Mouse (Mus musculus): ENCODE results near the gene Olfr1378. TPM values are rescaled to one million over a fixed set of nuclear protein-coding genes. Genes with fewer than 3 reads are reported as not detected.

The Olfr1378 gene
- not detected for polyA plus RNA-seq (2017; shearing (Covaris generic))

DNA sequence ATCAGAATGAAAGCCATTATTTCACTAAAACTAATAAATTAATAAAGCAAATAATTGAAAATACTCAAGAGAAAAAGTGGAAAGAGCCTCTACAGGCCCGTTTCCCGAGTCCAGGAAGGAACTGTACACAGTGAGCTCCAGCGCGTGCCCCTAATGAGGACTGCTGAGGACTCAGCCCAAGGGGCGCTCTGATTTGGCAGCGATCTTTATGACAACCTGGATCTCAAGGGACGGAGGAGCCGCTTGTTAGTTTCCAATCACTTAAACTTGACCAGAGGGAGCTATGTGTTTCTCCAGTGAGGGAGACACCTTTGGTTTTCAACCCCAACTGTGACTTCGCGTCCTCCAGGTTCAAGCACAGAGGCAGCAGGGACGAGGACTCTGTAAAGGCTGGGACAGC, at the start of gene Olfr1378:
Gene Olfr1378, plus strand, starts transcription at position 301 of the 400 bp plus-strand sequence.

DNA sequence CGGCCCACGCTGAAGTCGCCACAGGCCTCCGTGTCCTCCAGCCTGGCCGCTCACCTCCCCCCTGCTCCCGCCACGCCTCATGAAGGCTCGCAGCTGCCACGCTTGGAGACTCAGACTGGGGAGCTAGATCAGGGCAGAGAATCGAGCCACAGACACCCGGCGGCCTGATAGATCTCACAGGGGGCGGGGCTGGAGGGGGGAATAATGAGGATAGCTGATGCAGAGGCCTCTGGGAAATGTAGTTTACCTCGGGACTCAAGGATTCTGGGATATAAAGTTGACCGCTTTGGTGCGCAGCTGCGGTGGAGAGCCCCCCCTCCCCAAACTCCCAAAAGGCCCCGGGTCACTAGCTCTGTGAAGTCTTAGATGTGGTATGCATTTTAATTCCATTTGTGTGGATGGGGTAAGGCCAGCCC, 34.9 kb upstream of the Olfr1378 start, which contains the start of gene Zfp354b:
Gene Zfp354b, minus strand, starts transcription at position 183 of the 416 bp plus-strand sequence.

DNA sequence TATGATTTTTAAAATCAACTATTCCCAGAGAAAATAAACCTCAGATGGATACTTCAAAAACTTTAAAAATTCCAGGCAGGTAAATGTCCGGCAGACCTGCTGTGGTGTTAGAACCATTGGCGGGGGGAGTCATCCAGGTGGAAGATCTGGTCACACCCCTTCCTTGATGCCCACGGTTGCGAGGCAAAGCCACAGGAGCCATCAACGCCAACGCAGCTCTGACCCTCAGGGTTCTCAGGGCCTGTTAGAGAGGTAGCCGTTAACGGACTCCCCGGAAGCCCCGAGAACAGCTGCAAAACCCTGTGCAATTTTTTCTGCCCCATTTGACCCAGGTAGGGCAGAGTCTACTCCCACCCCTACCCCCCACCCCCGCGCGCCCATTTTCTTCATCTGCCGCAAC, 22.8 kb upstream of the Olfr1378 start, which contains the start of gene 4933414I15Rik:
Gene 4933414I15Rik, minus strand, starts transcription at position 260 of the 400 bp plus-strand sequence.

DNA sequence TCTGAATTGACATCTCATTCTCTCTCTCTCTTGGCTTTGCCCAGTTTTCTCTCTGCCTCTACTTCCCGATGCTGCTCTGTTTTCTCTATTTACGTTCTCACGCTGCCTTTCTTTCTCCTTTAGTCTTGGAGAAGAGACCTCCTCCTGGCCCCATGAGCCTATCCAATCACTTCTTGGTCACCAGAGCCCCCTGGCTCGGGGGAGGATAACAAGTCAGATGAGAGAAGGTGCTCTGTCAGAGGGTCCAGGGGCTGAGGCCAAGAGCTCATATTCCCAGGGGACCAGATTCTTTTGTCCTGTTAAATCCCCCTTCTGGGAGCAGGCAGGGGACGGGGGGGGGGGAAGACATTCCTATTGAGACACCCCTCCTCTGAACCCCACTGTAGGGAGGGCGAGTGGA, 12.7 kb upstream of the Olfr1378 start, which contains the start of gene Prop1:
Gene Prop1, minus strand, starts transcription at position 101 of the 400 bp plus-strand sequence.

DNA sequence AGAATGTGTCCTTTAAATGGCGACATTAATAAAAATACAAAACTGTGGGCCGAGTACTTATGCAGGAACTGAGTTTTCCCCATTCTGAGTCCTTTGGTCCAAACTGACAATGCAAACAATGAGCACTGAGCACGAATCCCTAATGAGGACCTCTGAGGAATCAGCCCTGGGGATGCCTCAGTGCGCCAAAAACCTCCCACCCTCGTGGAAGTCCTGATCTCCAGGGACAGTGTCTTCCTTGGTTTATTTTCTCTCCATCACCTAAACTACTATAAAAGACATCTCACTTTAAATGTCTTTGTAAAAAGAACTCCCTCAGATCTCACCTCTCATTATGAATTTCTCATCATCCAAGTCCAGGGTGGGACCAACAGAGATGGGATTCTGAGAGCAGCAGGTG, 15.3 kb downstream of the Olfr1378 start, which contains the start of gene Olfr1377:
Gene Olfr1377, plus strand, starts transcription at position 301 of the 400 bp plus-strand sequence.

DNA sequence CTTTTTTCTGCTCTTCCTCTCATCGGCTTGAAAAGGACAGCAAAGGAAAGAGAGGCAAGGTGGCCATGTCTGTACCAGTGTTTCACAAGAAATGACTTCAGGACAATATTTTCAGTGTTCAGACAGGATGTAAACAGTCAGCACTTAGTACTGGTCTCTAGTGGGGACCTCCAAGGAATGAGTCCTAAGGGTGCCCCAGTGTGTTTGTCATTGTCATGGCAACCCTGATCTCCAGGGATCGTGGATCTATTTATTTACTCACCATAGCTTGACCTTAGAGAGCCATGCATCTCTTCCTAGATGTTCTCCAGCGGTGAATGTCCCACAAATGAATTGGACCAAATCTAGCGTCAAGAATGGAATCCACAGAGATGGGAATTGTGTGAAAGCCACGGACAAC, 37.0 kb downstream of the Olfr1378 start, which contains the start of gene Olfr51:
Gene Olfr51, plus strand, starts transcription at position 301 of the 400 bp plus-strand sequence.

DNA sequence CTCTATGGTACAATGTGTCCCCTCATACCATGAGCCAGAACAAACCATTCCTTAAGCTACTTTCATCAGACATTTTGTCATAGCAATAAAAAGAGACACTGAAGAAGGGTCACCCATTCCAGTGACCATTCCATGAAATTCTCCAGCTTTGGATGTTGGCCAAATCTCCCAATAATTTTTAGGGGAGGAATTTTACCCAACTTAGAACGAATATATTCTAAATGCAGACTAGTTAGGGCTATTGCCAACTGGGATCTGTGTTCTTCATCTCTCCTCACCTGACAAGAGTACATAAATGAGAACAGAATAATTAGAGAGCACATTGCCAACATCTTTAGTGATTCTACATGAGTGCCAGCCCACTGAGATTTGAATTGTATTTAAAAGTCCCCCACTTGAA, 47.6 kb downstream of the Olfr1378 start, which contains the start of gene Olfr54:
Gene Olfr54, plus strand, starts transcription at position 301 of the 400 bp plus-strand sequence.

Other genes with a start within 250 kb of the Olfr1378 start
- gene Zfp354c, start 138.8 kb upstream of the Olfr1378 start, polyA plus RNA-seq (2017; shearing (Covaris generic)), result 1 to 10 TPM; 1.3 to 5.0 TPM
- under 1 TPM in 1 of 2 experiments, not detected in 1; 0.88 TPM for gene Zfp879, start 125.0 kb upstream of the Olfr1378 start, polyA plus RNA-seq (2017; shearing (Covaris generic))
- gene Grm6, start 115.8 kb upstream of the Olfr1378 start, polyA plus RNA-seq (2017; shearing (Covaris generic)), result under 1 TPM in 1 of 2 experiments, not detected in 1; 0.32 TPM
- gene Zfp454, start 78.9 kb upstream of the Olfr1378 start, polyA plus RNA-seq (2017; shearing (Covaris generic)), result not detected
- 1 to 10 TPM in 1 of 2 experiments, under 1 TPM in 1; 0.33 to 1.5 TPM for gene Zfp2, start 50.4 kb upstream of the Olfr1378 start, polyA plus RNA-seq (2017; shearing (Covaris generic))
- under 1 TPM in 1 of 2 experiments, not detected in 1; 0.66 TPM for gene Zfp354b, start 34.9 kb upstream of the Olfr1378 start, polyA plus RNA-seq (2017; shearing (Covaris generic))
- gene 4933414I15Rik, start 22.8 kb upstream of the Olfr1378 start, polyA plus RNA-seq (2017; shearing (Covaris generic)), result under 1 TPM in 1 of 2 experiments, not detected in 1; 0.41 TPM
- gene Prop1, start 12.8 kb upstream of the Olfr1378 start, polyA plus RNA-seq (2017; shearing (Covaris generic)), result not detected
- under 1 TPM in 1 of 2 experiments, not detected in 1; 0.41 TPM for gene Olfr1377, start 15.4 kb downstream of the Olfr1378 start, polyA plus RNA-seq (2017; shearing (Covaris generic))
- not detected for gene Olfr51, start 37.1 kb downstream of the Olfr1378 start, polyA plus RNA-seq (2017; shearing (Covaris generic))
- under 1 TPM in 1 of 2 experiments, not detected in 1; 0.06 TPM for gene Olfr54, start 47.7 kb downstream of the Olfr1378 start, polyA plus RNA-seq (2017; shearing (Covaris generic))
- not detected for gene Olfr1375, start 81.6 kb downstream of the Olfr1378 start, polyA plus RNA-seq (2017; shearing (Covaris generic))
- not detected for gene Zfp354a, start 92.7 kb downstream of the Olfr1378 start, polyA plus RNA-seq (2017; shearing (Covaris generic))